17 mouse cellular contexts compared by ENCODE assay signal in the genomic region with DNA sequence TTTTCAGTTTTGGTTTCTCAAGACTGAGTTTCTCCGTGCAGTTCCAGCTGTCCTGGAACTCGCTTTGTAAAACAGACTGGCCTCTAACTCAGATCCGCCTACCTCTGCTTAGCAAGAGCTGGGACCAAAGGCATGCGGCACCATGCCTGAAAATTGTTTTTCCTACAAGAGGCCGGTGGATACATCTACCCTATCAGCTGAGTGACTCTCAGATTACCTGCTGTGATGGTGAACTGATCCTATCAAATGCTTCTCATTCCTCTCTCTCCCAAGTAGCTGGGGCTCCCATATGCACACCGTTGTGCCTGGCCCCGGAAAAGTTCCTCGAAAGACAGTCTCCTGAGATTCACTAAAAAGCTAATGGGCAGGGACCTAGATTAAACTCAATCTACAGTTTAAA.
DNase-seq lines count a peak whose midpoint lies in the region.
"Had no signal": no experiment of that assay in that cellular context is flagged by ENCODE, and none has a peak within 500 bp of the region (broad histone marks: within the 10 kb centered on the region; RNA-seq: fewer than 3 reads in every experiment).

No protein-coding gene starts in this region.

- peak; percentile 29 for DNase-seq in heart, adult 11 months
- no peak for DNase-seq in heart, adult 9 months (ENCODE audit: low spot score in 2 of 2)
- DNase-seq in ES-CJ7 (ENCODE audit: low read depth, low spot score) (peak; percentile 66), ZHBTc4 (ENCODE audit: low read depth, low spot score) (peak; percentile 51)
- DNase-seq in kidney, postnatal 25 days: no peak
- DNase-seq: adrenal gland, adult 2 months; adrenal gland, postnatal 10 days; adrenal gland, postnatal 25 days; B cell, adult 2 months; cerebellum, adult 11 months; cerebellum, adult 18-20 months; cerebellum, adult 8-10 months; cerebellum, adult 9-11 months; cerebellum, postnatal 14 days; cerebellum, postnatal 36 days; embryo, embryonic 11 days; forebrain, postnatal 0 days had no signal

Comparison
In these comparisons a context has a peak if more than half of its experiments do, and no peak if none do; other contexts are left out.
1. DNase-seq: peak in heart, adult 11 months (single experiment), ES-CJ7 (single experiment) and ZHBTc4 (single experiment); none in heart, adult 9 months (0 of 2) and kidney, postnatal 25 days (0 of 2).